Mouse (Mus musculus) lung, adult 18-20 months (tissue): ENCODE measurements around the gene Serpina1d.
"Not testable (repeated sequence)": the region's sequence is repeated elsewhere in the genome, so short reads cannot be mapped to it uniquely, and the experiment has no call there.

ENCODE experiments used
- DNase-seq, 2 experiments: peaks; one replicate each; pipeline ENCODE4 v3.0.0; 2022; ENCODE audit warnings: mixed read lengths in 2 of 2

The Serpina1d gene

GRCm38 (mm10) chr12:103773246-103773851 is at the start of gene Serpina1d:
Gene Serpina1d, minus strand, starts transcription at chr12:103773592.
- not testable (repeated sequence) for DNase-seq

- DNase-seq: peak in 1 of 2 experiments; percentile 26
These were observed 2.8 kb downstream of the Serpina1d start for GRCm38 (mm10) chr12:103770597-103770996.

- DNase-seq: not testable (repeated sequence)
These were observed 10.3 kb downstream of the Serpina1d start for GRCm38 (mm10) chr12:103763083-103763482.

GRCm38 (mm10) chr12:103760316-103760715 is 13.1 kb downstream of the Serpina1d start:
- not testable (repeated sequence) for DNase-seq

- DNase-seq: not testable (repeated sequence)
These were observed 27.4 kb downstream of the Serpina1d start for GRCm38 (mm10) chr12:103745957-103746356.

- not testable (repeated sequence) for DNase-seq
These were observed 35.4 kb downstream of the Serpina1d start for GRCm38 (mm10) chr12:103737791-103738580.

- DNase-seq: peak in 1 of 2 experiments; percentile 9
These were observed 37.8 kb downstream of the Serpina1d start for GRCm38 (mm10) chr12:103735566-103735965.

GRCm38 (mm10) chr12:103735101-103735500 is 38.3 kb downstream of the Serpina1d start:
- DNase-seq: peak; percentile 9 to 26
